Mouse (Mus musculus) urinary bladder, adult 2 months (tissue): ENCODE data around the gene Kank4. TPM values are rescaled to one million over a fixed set of nuclear protein-coding genes. Genes with fewer than 3 reads are reported as not detected.

Source experiments
- DNase-seq: peaks from one replicate; pipeline ENCODE4 v3.0.0; 2022; ENCODE audit warnings: low spot score
- polyA plus RNA-seq: library from polyadenylated mRNA; depleted of rRNA; stranded (reverse); fragments of >200 nt; gene quantifications from 2 replicates; pipeline ENCODE4 v1.2.3, GENCODE M21; 2012; rRNA removed

Gene Kank4
- polyA plus RNA-seq, 1 experiment = 2.2 TPM

DNA sequence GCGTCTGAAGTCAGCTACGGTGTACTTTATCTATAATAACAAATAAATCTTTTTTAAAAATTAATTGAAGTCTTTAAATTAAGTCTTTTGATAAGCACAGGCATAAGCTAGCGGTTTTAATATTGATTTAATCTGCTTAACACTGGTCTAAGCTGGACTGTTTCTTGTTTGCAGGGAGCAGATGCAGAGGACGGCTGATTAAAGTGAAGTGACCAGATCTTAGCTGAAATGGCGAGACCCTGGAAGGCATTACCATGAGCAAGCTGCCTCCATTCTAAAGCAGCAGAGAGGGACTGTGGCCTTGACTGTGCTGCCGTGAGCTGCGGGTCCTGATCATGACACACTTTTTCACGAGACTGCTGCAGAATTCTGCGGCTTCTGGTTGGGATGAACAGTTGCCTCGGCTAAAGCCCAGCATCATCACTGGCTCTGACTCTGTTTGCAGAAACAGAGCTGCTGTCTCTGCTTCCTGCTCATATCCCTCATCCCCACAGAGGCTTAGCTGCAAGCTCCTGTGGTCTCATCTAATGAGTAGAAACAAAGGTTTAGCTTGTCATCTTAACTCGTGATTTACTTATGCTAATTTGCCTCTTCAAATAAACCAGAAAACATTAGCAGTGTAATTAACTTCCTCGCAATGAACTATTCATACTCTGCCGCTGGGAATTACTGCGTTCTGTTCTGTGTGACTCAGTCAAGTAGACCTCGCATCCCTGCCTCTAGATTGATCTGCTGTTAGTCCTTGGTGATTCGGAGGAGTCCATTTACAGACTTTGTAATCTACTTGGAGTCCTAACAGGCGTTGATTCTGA lies 99.4 kb downstream of the Kank4 start:
- DNase-seq = no peak

DNA sequence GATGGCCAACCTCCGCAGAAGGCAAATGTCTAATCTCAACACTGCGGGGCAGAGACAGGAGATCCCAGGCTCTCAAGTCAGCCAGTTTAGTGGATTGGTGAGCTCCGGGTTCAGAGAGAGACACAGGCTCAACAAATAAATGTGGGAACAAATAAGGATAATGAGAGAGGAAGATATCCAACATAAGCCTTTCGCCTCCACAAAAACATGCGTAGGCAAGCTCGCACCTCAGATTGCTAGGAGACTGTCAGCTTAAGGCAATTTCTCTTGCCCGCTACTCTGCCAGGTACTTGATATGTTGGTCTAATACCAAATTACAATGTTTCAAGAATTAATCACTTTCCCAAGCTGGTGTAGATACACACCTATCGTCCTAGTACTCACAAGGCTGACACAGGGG lies 106.4 kb downstream of the Kank4 start:
- no peak for DNase-seq

Other genes starting within 250 kb of the Kank4 start
- gene L1td1, start 90.8 kb downstream of the Kank4 start, polyA plus RNA-seq = 0.03 TPM in 1 of 2 replicates, not detected in the other
- gene I0C0044D17Rik, start 6.3 kb upstream of the Kank4 start, polyA plus RNA-seq = not detected in 2 replicates
- gene Usp1, start 106.3 kb upstream of the Kank4 start, polyA plus RNA-seq = 14.0 and 17.0 TPM in 2 replicates
- 0.04 TPM in 1 of 2 replicates, not detected in the other for gene Angptl3, start 213.4 kb upstream of the Kank4 start, polyA plus RNA-seq